Comparison of ENCODE assay signal across 11 mouse cellular contexts in genomic region chr13:43493058-43493481, GRCm38 (mm10). TPM values are rescaled to one million over a fixed set of nuclear protein-coding genes. Genes with fewer than 3 reads are reported as not detected.
DNase-seq lines count a peak whose midpoint lies in the region; ATAC-seq and TF ChIP-seq lines count a peak whose summit lies in the region.
"Had no signal": no experiment of that assay in that cellular context is flagged by ENCODE, and none has a peak within 500 bp of the region (broad histone marks: within the 10 kb centered on the region; RNA-seq: fewer than 3 reads in every experiment).

No protein-coding gene starts in this region.

- H3K27me3 ChIP-seq in embryonic facial prominence, embryonic 14.5 days (replicated peaks; ENCODE audit: control insufficient read depth, insufficient read depth, low read length) = no peaks in the 10 kb centered on the region
- no peaks in the 10 kb centered on the region for H3K27me3 ChIP-seq in embryonic facial prominence, embryonic 10.5 days (replicated peaks; ENCODE audit: low read depth, poor library complexity, severe bottlenecking)
- no peaks in the 10 kb centered on the region for H3K27me3 ChIP-seq in limb, embryonic 15.5 days
- H3K27me3 ChIP-seq in limb, embryonic 10.5 days (ENCODE audit: low read depth, poor library complexity, severe bottlenecking) = no peaks in the 10 kb centered on the region
- no peaks in the 10 kb centered on the region for H3K27me3 ChIP-seq in lung, embryonic 14.5 days (ENCODE audit: insufficient read depth, low read length)
- H3K27me3 ChIP-seq in neural tube, embryonic 15.5 days (replicated peaks) = no peaks in the 10 kb centered on the region
- H3K27me3 ChIP-seq: liver, embryonic 13.5 days had no signal

- H3K4me3 ChIP-seq in embryonic facial prominence, embryonic 14.5 days (ENCODE audit: low read depth, low read length) = no peak overlapping the region
- H3K4me3 ChIP-seq in embryonic facial prominence, embryonic 10.5 days = no peak overlapping the region
- H3K4me3 ChIP-seq in limb, embryonic 15.5 days = no peak overlapping the region
- no peak overlapping the region for H3K4me3 ChIP-seq in limb, embryonic 10.5 days
- no peak overlapping the region for H3K4me3 ChIP-seq in lung, embryonic 14.5 days (ENCODE audit: low read depth, low read length)
- H3K4me3 ChIP-seq in neural tube, embryonic 15.5 days (replicated peaks) = no peak overlapping the region
- H3K4me3 ChIP-seq: liver, embryonic 13.5 days had no signal

- H3K4me1 ChIP-seq in embryonic facial prominence, embryonic 14.5 days (ENCODE audit: control insufficient read depth, insufficient read depth, low read length) = 0 out of 2 replicates have a peak, but pooled peaks cover 4% of the 10 kb centered on the region
- peaks cover 24% of the 10 kb centered on the region for H3K4me1 ChIP-seq in embryonic facial prominence, embryonic 10.5 days
- no peaks in the 10 kb centered on the region for H3K4me1 ChIP-seq in limb, embryonic 15.5 days
- H3K4me1 ChIP-seq in limb, embryonic 10.5 days = peaks cover 12% of the 10 kb centered on the region
- no peaks in the 10 kb centered on the region for H3K4me1 ChIP-seq in lung, embryonic 14.5 days (ENCODE audit: insufficient read depth)
- H3K4me1 ChIP-seq in neural tube, embryonic 15.5 days = peaks cover 16% of the 10 kb centered on the region
- H3K4me1 ChIP-seq: liver, embryonic 13.5 days had no signal

- H3K27ac ChIP-seq in embryonic facial prominence, embryonic 14.5 days (replicated peaks; ENCODE audit: low read depth, low read length) = no peak overlapping the region
- no peak overlapping the region for H3K27ac ChIP-seq in embryonic facial prominence, embryonic 10.5 days (replicated peaks)
- H3K27ac ChIP-seq in limb, embryonic 15.5 days = peak overlapping the region; percentile 22; the same call in 1 of the 2 replicates
- H3K27ac ChIP-seq in limb, embryonic 10.5 days = no peak overlapping the region
- H3K27ac ChIP-seq in lung, embryonic 14.5 days (ENCODE audit: low read depth) = 0 out of 2 replicates have a peak overlapping the region, but pooled peaks have one; percentile 13
- H3K27ac ChIP-seq in neural tube, embryonic 15.5 days (replicated peaks) = peak overlapping the region; percentile 54; the same call in 1 of the 2 replicates
- H3K27ac ChIP-seq: liver, embryonic 13.5 days had no signal

- H3K9ac ChIP-seq in embryonic facial prominence, embryonic 14.5 days (ENCODE audit: low read depth, low read length) = no peak overlapping the region
- H3K9ac ChIP-seq in limb, embryonic 15.5 days = no peak overlapping the region
- no peak overlapping the region for H3K9ac ChIP-seq in lung, embryonic 14.5 days
- no peak overlapping the region for H3K9ac ChIP-seq in neural tube, embryonic 15.5 days (replicated peaks)
- H3K9ac ChIP-seq: liver, embryonic 13.5 days had no signal

- WGBS in embryonic facial prominence, embryonic 14.5 days = 53% methylated on average over 11 of the region's 11 CpGs
- 71% methylated on average over 11 of the region's 11 CpGs for WGBS in embryonic facial prominence, embryonic 10.5 days
- 63% methylated on average over 11 of the region's 11 CpGs for WGBS in limb, embryonic 15.5 days
- 83% methylated on average over 11 of the region's 11 CpGs for WGBS in limb, embryonic 10.5 days
- WGBS in lung, embryonic 14.5 days = 58% methylated on average over 11 of the region's 11 CpGs
- 52% methylated on average over 11 of the region's 11 CpGs for WGBS in neural tube, embryonic 15.5 days

- no peak for TF ChIP-seq CTCF in lung, embryonic 14.5 days (IDR thresholded peaks at IDR 0.05; ENCODE audit: low read depth)

- peak; percentile 37 for DNase-seq in embryonic facial prominence, embryonic 14.5 days (ENCODE audit: low spot score)
- DNase-seq in embryonic facial prominence, embryonic 10.5 days (ENCODE audit: low spot score) = no peak
- no peak for DNase-seq in limb, embryonic 10.5 days (ENCODE audit: low spot score)
- peak; percentile 30 for DNase-seq in lung, embryonic 14.5 days
- no peak for DNase-seq in urinary bladder, postnatal 10 days (ENCODE audit: low spot score)
- DNase-seq in testis, postnatal 10 days (ENCODE audit: low spot score) = no peak
- DNase-seq: cerebellum, postnatal 10 days; kidney, adult 18-20 months; liver, embryonic 13.5 days had no signal

- H3K4me2 ChIP-seq in embryonic facial prominence, embryonic 14.5 days (ENCODE audit: low read depth, low read length) = no peak overlapping the region
- no peak overlapping the region for H3K4me2 ChIP-seq in limb, embryonic 15.5 days
- peak overlapping the region; percentile 16; the same call in 1 of the 2 replicates for H3K4me2 ChIP-seq in lung, embryonic 14.5 days
- H3K4me2 ChIP-seq in neural tube, embryonic 15.5 days = no peak overlapping the region
- H3K4me2 ChIP-seq: liver, embryonic 13.5 days had no signal

- H3K9me3 ChIP-seq in embryonic facial prominence, embryonic 14.5 days (ENCODE audit: control insufficient read depth, low read length) = no peaks in the 10 kb centered on the region
- H3K9me3 ChIP-seq in embryonic facial prominence, embryonic 10.5 days = no peaks in the 10 kb centered on the region
- no peaks in the 10 kb centered on the region for H3K9me3 ChIP-seq in limb, embryonic 15.5 days
- 0 out of 2 replicates have a peak, but pooled peaks cover 2% of the 10 kb centered on the region for H3K9me3 ChIP-seq in limb, embryonic 10.5 days (replicated peaks)
- no peaks in the 10 kb centered on the region for H3K9me3 ChIP-seq in lung, embryonic 14.5 days (ENCODE audit: low read depth, low read length)
- H3K9me3 ChIP-seq in neural tube, embryonic 15.5 days (replicated peaks) = no peaks in the 10 kb centered on the region
- H3K9me3 ChIP-seq: liver, embryonic 13.5 days had no signal

- 0 out of 2 replicates have a peak, but pooled peaks have one; percentile 37 for ATAC-seq in embryonic facial prominence, embryonic 14.5 days (ENCODE audit: low read depth)
- no peak for ATAC-seq in limb, embryonic 15.5 days (ENCODE audit: insufficient number of reproducible peaks, low FRiP score, low TSS enrichment, low read depth)
- peak; percentile 68 for ATAC-seq in lung, embryonic 14.5 days (ENCODE audit: insufficient read depth)
- peak; percentile 57 for ATAC-seq in neural tube, embryonic 15.5 days (ENCODE audit: low FRiP score)

- H3K36me3 ChIP-seq in embryonic facial prominence, embryonic 14.5 days (ENCODE audit: control insufficient read depth, insufficient read depth, low read length) = no peaks in the 10 kb centered on the region
- no peaks in the 10 kb centered on the region for H3K36me3 ChIP-seq in embryonic facial prominence, embryonic 10.5 days (replicated peaks)
- H3K36me3 ChIP-seq in limb, embryonic 15.5 days = no peaks in the 10 kb centered on the region
- no peaks in the 10 kb centered on the region for H3K36me3 ChIP-seq in limb, embryonic 10.5 days
- no peaks in the 10 kb centered on the region for H3K36me3 ChIP-seq in lung, embryonic 14.5 days (ENCODE audit: insufficient read depth)
- H3K36me3 ChIP-seq in neural tube, embryonic 15.5 days = no peaks in the 10 kb centered on the region
- H3K36me3 ChIP-seq: liver, embryonic 13.5 days had no signal

RNA-seq across cellular contexts. Expression of gene Ranbp9, which starts 12.0 kb away (rescaled TPM):
- polyA plus RNA-seq in embryonic facial prominence, embryonic 14.5 days (2014; fragmentation: Nextera tagmentation; extraction: Ambion mirVana) = 11.2 and 13.6 TPM in 2 replicates
- polyA plus RNA-seq in embryonic facial prominence, embryonic 10.5 days (2016; fragmentation: Nextera tagmentation; extraction: Ambion mirVana) = 7.8 and 8.0 TPM in 2 replicates
- 8.1 and 8.8 TPM in 2 replicates for polyA plus RNA-seq in limb, embryonic 15.5 days (2015; fragmentation: Nextera tagmentation; extraction: Ambion mirVana)
- polyA plus RNA-seq in limb, embryonic 10.5 days (2016; fragmentation: Nextera tagmentation; extraction: Ambion mirVana) = 10.0 and 10.1 TPM in 2 replicates
- 11.9 and 14.5 TPM in 2 replicates for polyA plus RNA-seq in lung, embryonic 14.5 days (2014; fragmentation: Nextera tagmentation; extraction: Ambion mirVana)
- 10.3 and 12.9 TPM in 2 replicates for polyA plus RNA-seq in neural tube, embryonic 15.5 days (2015; fragmentation: Nextera tagmentation; extraction: Ambion mirVana)

Comparison
In these comparisons a context has a peak if more than half of its experiments do, and no peak if none do; other contexts are left out.
1. DNase-seq: peak in embryonic facial prominence, embryonic 14.5 days (single experiment) and lung, embryonic 14.5 days (single experiment); none in embryonic facial prominence, embryonic 10.5 days (single experiment), limb, embryonic 10.5 days (single experiment), urinary bladder, postnatal 10 days (single experiment) and testis, postnatal 10 days (single experiment).
2. H3K27ac ChIP-seq: peak in limb, embryonic 15.5 days (single experiment), lung, embryonic 14.5 days (single experiment) and neural tube, embryonic 15.5 days (single experiment); none in embryonic facial prominence, embryonic 14.5 days (single experiment), embryonic facial prominence, embryonic 10.5 days (single experiment) and limb, embryonic 10.5 days (single experiment).